Mouse (Mus musculus) kidney, postnatal 0 days (tissue): ENCODE measurements around the gene Ring1. TPM values are rescaled to one million over a fixed set of nuclear protein-coding genes. Genes with fewer than 3 reads are reported as not detected.
"Not testable (repeated sequence)": the region's sequence is repeated elsewhere in the genome, so short reads cannot be mapped to it uniquely, and the experiment has no call there.

Source experiments
- ATAC-seq: fragments of 200-750 bp; cut with Nextera tagmentation; replicated peaks from 2 replicates; pipeline ENCODE4 v1.8.0; 2017; ENCODE audit warnings: low read depth, moderate number of reproducible peaks, moderate TSS enrichment, moderate library complexity; ENCODE audit not compliant: low FRiP score
- DNase-seq: peaks from one replicate; pipeline ENCODE4 v3.0.0-alpha.2; 2016; ENCODE audit warnings: low spot score
- H3K27ac ChIP-seq: fragments of 300-500 bp; sonication (generic); 2 replicates; pipeline ENCODE4 v1.5.1; 2014; ENCODE audit warnings: mild to moderate bottlenecking
- H3K27me3 ChIP-seq: fragments of 300-500 bp; sonication (generic); 2 replicates; pipeline ENCODE4 v1.6.1; 2014; ENCODE audit warnings: low read length, mixed read lengths; ENCODE audit not compliant: insufficient read depth
- H3K36me3 ChIP-seq: fragments of 300-500 bp; sonication (generic); 2 replicates; pipeline ENCODE4 v1.6.1; 2014; ENCODE audit warnings: low read length, mixed read lengths; ENCODE audit not compliant: insufficient read depth
- H3K4me1 ChIP-seq: fragments of 300-500 bp; sonication (generic); replicated peaks from 2 replicates; pipeline ENCODE4 v1.6.1; 2014; ENCODE audit warnings: antibody characterized with exemption, low read length, mixed read lengths; ENCODE audit not compliant: insufficient read depth
- H3K4me2 ChIP-seq: fragments of 300-500 bp; sonication (generic); 2 replicates; pipeline ENCODE4 v1.6.1; 2014; ENCODE audit warnings: mild to moderate bottlenecking, low read length, moderate library complexity, mixed read lengths
- H3K4me3 ChIP-seq: fragments of 300-500 bp; sonication (generic); replicated peaks from 2 replicates; pipeline ENCODE4 v1.5.1; 2014; ENCODE audit warnings: low read depth, low read length
- H3K9ac ChIP-seq: fragments of 300-500 bp; sonication (generic); 2 replicates; pipeline ENCODE4 v1.6.1; 2014; ENCODE audit warnings: low read depth, low read length
- H3K9me3 ChIP-seq: fragments of 300-500 bp; sonication (generic); replicated peaks from 2 replicates; pipeline ENCODE4 v1.6.1; 2016; ENCODE audit warnings: low read length, inconsistent platforms, mixed read lengths
- CTCF ChIP-seq: IDR thresholded peaks from 2 replicates; pipeline ENCODE4 v1.5.1; 2016; ENCODE audit warnings: antibody characterized with exemption, low read depth, mild to moderate bottlenecking, moderate library complexity
- WGBS: fragments of 180-500 bp; shearing (Covaris S2); extraction: QIAGEN DNeasy Blood & Tissue Kit; methylation state at CpG from one replicate; pipeline ENCODE4 v1.1.7; 2014; 5-methylcytosine and 5-hydroxymethylcytosine counted together
- polyA plus RNA-seq: library from polyadenylated mRNA; unstranded; fragments of >200 nt; fragmentation: Nextera tagmentation; extraction: Ambion mirVana; gene quantifications from 2 replicates; pipeline ENCODE4 v1.2.1, GENCODE M21; 2015

Ring1 gene
- polyA plus RNA-seq, 1 experiment from 2014 or later: 23.3 TPM

GRCm38 (mm10) chr17:34021539-34022413 lies 2.7 kb downstream of the Ring1 start:
- H3K4me1 ChIP-seq: peaks cover 20% of the 10 kb centered on the region
- H3K4me2 ChIP-seq: no peak overlapping the region
- no peak overlapping the region for H3K27ac ChIP-seq
- no peak overlapping the region for H3K4me3 ChIP-seq
- no peaks in the 10 kb centered on the region for H3K9me3 ChIP-seq
- DNase-seq (no peak), ATAC-seq (no peak)
- 94% methylated on average over 23 of the region's 23 CpGs for WGBS
- no peaks in the 10 kb centered on the region for H3K27me3 ChIP-seq
- H3K36me3 ChIP-seq: peaks cover 16% of the 10 kb centered on the region; the same call in 1 of the 2 replicates
- no peak overlapping the region for H3K9ac ChIP-seq
- no peak for TF ChIP-seq CTCF

DNA sequence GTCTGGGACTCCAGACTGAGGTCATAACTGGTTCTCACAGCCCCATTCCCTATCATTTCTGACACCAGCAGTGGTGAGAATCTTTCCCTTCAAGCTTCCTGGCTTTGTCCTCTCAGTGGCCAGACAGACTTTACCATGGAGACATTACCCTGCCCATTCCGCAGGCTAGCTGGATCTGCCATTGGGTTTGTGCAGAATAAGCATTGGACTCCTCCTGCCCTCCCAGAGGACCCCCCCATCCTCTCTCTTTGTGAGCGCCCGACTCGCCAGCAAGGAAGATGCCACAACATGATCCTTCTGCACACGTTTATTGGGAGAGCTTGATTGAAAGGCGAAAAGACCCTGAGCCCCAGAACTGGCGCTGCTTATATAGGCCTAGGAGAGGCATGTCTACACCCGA lies 11.0 kb downstream of the Ring1 start:
- TF ChIP-seq CTCF: no peak
- 93% methylated on average over 8 of the region's 8 CpGs for WGBS
- DNase-seq: no peak
- H3K27me3 ChIP-seq: no peaks in the 10 kb centered on the region
- H3K4me3 ChIP-seq: no peak overlapping the region
- no peaks in the 10 kb centered on the region for H3K36me3 ChIP-seq
- no peaks in the 10 kb centered on the region for H3K4me1 ChIP-seq
- no peak overlapping the region for H3K4me2 ChIP-seq
- no peak for ATAC-seq
- no peaks in the 10 kb centered on the region for H3K9me3 ChIP-seq
- no peak overlapping the region for H3K9ac ChIP-seq
- H3K27ac ChIP-seq: no peak overlapping the region

GRCm38 (mm10) chr17:34010156-34010555 lies 14.3 kb downstream of the Ring1 start:
- no peak for ATAC-seq
- no peak overlapping the region for H3K4me2 ChIP-seq
- H3K27me3 ChIP-seq: no peaks in the 10 kb centered on the region
- no peak overlapping the region for H3K4me3 ChIP-seq
- no peaks in the 10 kb centered on the region for H3K9me3 ChIP-seq
- no peak for TF ChIP-seq CTCF
- no peak overlapping the region for H3K27ac ChIP-seq
- 75% methylated on average over 5 of the region's 5 CpGs for WGBS
- no peak for DNase-seq
- no peaks in the 10 kb centered on the region for H3K4me1 ChIP-seq
- H3K9ac ChIP-seq: no peak overlapping the region
- no peaks in the 10 kb centered on the region for H3K36me3 ChIP-seq

GRCm38 (mm10) chr17:34006570-34006969 lies 17.9 kb downstream of the Ring1 start:
- no peaks in the 10 kb centered on the region for H3K36me3 ChIP-seq
- ATAC-seq (no peak), DNase-seq (no peak)
- H3K4me3 ChIP-seq: no peak overlapping the region
- H3K4me2 ChIP-seq: no peak overlapping the region
- H3K9ac ChIP-seq: no peak overlapping the region
- H3K4me1 ChIP-seq: no peaks in the 10 kb centered on the region
- no peaks in the 10 kb centered on the region for H3K9me3 ChIP-seq
- WGBS: 58% methylated on average over 2 of the region's 2 CpGs
- TF ChIP-seq CTCF: no peak
- H3K27me3 ChIP-seq: no peaks in the 10 kb centered on the region
- H3K27ac ChIP-seq: no peak overlapping the region

DNA sequence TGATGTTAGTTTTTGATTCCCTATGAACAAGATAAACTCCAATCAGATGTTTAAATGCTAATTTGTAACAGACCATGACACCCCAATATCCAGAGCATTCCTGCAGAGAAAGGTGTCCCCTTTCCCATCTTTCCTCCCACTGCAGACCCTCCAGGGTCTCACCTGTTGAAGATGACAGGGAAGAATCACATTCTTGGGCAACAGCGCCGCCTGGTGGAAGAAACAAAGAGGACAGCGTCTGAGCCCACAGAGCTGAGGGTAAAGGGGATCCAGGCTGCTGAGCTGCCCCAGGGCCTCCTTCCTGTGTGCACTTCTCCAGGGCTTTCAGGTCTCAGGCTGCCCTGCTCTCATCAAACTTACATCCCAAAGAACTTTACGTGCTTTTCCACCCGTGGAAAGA lies 21.1 kb downstream of the Ring1 start:
- no peak overlapping the region for H3K9ac ChIP-seq
- ATAC-seq: no peak
- no peaks in the 10 kb centered on the region for H3K9me3 ChIP-seq
- no peak for DNase-seq
- no peak overlapping the region for H3K4me2 ChIP-seq
- peak; percentile 83 for TF ChIP-seq CTCF
- no peaks in the 10 kb centered on the region for H3K27me3 ChIP-seq
- H3K4me1 ChIP-seq: no peaks in the 10 kb centered on the region
- H3K36me3 ChIP-seq: no peaks in the 10 kb centered on the region
- no peak overlapping the region for H3K27ac ChIP-seq
- no peak overlapping the region for H3K4me3 ChIP-seq
- WGBS: 5% methylated on average over 5 of the region's 5 CpGs

GRCm38 (mm10) chr17:34000796-34001195 lies 23.7 kb downstream of the Ring1 start:
- H3K4me3 ChIP-seq, H3K9me3 ChIP-seq, H3K9ac ChIP-seq, H3K27me3 ChIP-seq, H3K36me3 ChIP-seq, H3K27ac ChIP-seq, H3K4me2 ChIP-seq, ATAC-seq, DNase-seq, H3K4me1 ChIP-seq: not testable (repeated sequence)
- WGBS: 40% methylated on average over 2 of the region's 2 CpGs
